Mouse (Mus musculus) ES-Bruce4 (cell line): ENCODE results near the gene Ppp4r1.

Experiments
- CTCF ChIP-seq: IDR thresholded peaks from one replicate; pipeline ENCODE4 v1.8.1; 2011; ENCODE audit warnings: low read depth, low read length
- EP300 ChIP-seq: IDR thresholded peaks from 2 replicates; pipeline ENCODE4 v1.6.1; 2011; ENCODE audit warnings: low read depth, low read length; ENCODE audit not compliant: insufficient read depth

DNA sequence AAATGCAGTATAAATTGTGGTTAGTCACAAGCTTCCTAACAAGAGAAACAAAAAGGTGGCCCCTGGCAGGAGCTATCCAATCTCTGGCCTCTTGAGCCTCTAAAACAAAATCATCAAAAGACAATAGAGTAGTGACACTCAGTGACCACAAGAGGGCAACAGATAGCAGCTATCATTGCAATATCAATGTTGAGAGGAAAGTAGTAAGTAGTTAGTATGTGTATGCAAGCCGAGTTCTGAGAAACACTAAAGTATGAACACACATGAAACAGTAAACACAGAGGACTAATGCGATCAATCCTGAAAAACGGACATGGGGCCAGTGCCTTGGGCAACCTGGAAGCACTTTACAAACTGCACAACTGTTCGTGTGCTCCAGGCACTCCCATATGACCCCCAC is 82.4 kb downstream of the Ppp4r1 start:
- TF ChIP-seq CTCF (peak; percentile 19), EP300 (no peak)
